Mouse (Mus musculus) right cerebral cortex, postnatal 14 days (tissue): ENCODE results near the gene Prtn3.
"Not testable (repeated sequence)": the region's sequence is repeated elsewhere in the genome, so short reads cannot be mapped to it uniquely, and the experiment has no call there.

Source experiments
- DNase-seq: peaks from one replicate; pipeline ENCODE4 v3.0.0; 2022

The Prtn3 gene

GRCm38 (mm10) chr10:79877757-79878156 is 3.5 kb downstream of the Prtn3 start:
- DNase-seq = no peak

- no peak for DNase-seq
Measured at GRCm38 (mm10) chr10:79879527-79879926, 5.3 kb downstream of the Prtn3 start.

GRCm38 (mm10) chr10:79880721-79881120 is 6.4 kb downstream of the Prtn3 start:
- no peak for DNase-seq

- DNase-seq = no peak
Measured at GRCm38 (mm10) chr10:79881981-79882380, 7.7 kb downstream of the Prtn3 start.

GRCm38 (mm10) chr10:79883297-79884084 is 9.2 kb downstream of the Prtn3 start:
- peak; percentile 85 for DNase-seq

DNA sequence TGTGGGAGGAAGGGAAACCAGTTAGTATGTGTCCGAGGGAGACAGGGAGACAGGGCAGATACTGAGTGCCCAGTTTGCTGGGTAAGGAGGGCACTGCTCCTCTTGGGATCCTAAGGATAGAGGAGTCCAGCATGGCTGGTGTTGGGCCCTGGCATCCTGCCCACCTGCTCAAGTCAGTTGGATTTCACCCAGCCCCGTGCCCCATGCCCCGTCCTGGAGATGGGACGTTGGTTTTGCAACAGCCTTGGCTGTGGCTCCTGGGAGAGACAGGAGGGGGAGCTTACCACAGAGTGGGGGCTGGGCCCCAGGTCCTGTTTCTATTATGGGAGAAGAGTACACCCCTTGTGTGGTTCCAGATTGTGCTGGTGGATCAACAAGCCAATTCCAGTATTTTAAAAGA is 10.2 kb downstream of the Prtn3 start:
- DNase-seq = no peak

DNA sequence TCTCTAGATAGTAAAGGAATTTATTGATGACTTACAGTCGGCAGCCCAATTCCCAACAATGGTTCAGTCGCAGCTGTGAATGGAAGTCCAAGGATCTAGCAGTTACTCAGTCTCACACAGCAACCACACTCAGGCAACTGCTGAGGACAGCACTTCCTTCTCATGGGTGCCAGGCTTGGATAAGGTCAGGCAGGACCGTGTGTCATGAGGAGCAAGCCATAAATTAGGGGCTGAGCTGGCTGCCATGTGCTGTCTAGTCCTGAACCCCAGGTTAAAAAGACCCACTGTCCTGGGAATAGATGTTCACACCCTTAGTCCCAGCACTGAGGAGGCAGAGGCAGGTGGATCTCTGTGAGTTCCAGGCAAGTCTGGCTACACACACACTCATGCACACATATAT is 10.7 kb downstream of the Prtn3 start:
- not testable (repeated sequence) for DNase-seq

GRCm38 (mm10) chr10:79886054-79886453 is 11.8 kb downstream of the Prtn3 start, which contains the start of gene Elane:
Gene Elane (plus strand): TSS chr10:79886247.
- no peak for DNase-seq

DNA sequence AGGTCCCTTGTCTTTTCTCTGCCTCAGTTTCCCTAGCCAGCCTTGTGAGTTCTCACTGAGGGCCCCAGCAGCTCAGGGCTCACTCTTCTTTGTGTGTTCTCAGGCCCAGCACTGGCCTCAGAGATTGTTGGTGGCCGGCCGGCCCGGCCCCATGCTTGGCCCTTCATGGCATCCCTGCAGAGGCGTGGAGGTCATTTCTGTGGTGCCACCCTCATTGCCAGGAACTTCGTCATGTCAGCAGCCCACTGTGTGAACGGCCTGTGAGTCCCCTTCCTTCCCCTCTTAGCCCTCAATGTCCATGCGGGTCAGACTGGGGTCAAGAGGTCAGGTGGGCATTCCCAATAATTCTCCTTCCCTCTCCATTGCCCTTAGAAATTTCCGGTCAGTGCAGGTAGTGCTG is 12.3 kb downstream of the Prtn3 start:
- no peak for DNase-seq

DNA sequence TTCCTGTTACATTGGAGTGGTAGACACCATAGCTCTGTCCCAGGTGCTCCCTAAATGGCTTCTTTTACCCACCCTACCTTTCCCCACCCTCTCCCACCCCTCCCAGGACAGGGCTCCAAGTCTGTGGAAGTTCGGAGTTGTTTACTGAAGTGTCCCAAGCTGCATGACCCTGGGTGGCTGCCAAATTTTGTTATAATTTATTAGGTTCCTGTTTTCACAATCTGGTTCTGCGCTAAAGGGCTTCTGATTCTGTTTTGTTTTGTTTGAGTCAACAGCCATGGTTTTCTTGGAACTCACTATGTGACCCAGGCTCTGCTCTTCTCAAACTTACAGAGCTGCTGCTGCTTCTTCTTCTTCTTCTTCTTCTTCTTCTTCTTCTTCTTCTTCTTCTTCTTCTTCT is 15.1 kb downstream of the Prtn3 start:
- no peak for DNase-seq

DNA sequence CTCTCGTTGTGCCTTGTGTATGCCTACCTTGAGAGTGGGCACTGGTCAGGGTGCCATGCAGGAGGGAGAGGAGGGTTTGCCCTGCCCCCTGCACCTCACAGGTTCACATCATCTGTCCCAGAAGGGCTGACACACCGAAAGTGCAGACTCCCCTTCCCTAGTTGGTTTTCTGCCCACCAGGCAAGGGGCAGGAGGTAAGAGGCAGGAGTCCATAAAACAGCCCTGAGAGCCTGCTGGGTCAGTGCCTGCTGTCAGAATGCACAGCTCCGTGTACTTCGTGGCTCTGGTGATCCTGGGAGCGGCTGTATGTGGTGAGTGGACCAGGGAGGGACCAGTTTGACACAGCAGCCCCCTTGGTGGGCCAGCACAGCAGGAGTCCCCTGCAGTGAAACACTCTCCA is 16.4 kb downstream of the Prtn3 start, which contains the start of gene Cfd:
TSS of gene Cfd (plus strand) at position 184 of the 400 bp plus-strand sequence.
- DNase-seq = no peak

GRCm38 (mm10) chr10:79892451-79893118 is 18.3 kb downstream of the Prtn3 start:
- peak; percentile 74 for DNase-seq

GRCm38 (mm10) chr10:79896306-79896705 is 22.0 kb downstream of the Prtn3 start:
- DNase-seq = no peak

GRCm38 (mm10) chr10:79896814-79897213 is 22.5 kb downstream of the Prtn3 start:
- DNase-seq = no peak

GRCm38 (mm10) chr10:79897316-79898245 is 23.3 kb downstream of the Prtn3 start:
- no peak for DNase-seq

- peak; percentile 64 for DNase-seq
Measured at GRCm38 (mm10) chr10:79900951-79901410, 26.7 kb downstream of the Prtn3 start.

- no peak for DNase-seq
Measured at GRCm38 (mm10) chr10:79906712-79907111, 32.4 kb downstream of the Prtn3 start.

DNA sequence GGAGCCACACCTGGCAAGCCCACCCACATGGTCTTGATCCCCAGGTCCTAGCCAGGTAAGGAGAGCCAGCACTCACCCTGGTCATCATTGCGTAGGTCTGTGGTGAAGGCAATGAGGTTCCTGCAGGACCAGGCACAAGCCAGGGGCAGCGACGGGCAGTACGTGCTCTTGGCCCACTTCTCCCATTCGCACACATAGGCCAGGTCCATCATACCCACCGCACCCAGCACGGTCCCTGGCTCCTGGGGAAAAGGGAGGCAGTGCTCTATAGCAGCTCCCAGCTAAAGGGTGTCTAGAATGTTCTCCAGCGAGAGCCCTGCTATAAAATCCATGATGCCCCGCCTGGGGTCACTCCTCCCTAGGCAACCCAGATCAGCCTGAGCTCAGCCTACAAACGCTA is 33.1 kb downstream of the Prtn3 start:
- no peak for DNase-seq

DNA sequence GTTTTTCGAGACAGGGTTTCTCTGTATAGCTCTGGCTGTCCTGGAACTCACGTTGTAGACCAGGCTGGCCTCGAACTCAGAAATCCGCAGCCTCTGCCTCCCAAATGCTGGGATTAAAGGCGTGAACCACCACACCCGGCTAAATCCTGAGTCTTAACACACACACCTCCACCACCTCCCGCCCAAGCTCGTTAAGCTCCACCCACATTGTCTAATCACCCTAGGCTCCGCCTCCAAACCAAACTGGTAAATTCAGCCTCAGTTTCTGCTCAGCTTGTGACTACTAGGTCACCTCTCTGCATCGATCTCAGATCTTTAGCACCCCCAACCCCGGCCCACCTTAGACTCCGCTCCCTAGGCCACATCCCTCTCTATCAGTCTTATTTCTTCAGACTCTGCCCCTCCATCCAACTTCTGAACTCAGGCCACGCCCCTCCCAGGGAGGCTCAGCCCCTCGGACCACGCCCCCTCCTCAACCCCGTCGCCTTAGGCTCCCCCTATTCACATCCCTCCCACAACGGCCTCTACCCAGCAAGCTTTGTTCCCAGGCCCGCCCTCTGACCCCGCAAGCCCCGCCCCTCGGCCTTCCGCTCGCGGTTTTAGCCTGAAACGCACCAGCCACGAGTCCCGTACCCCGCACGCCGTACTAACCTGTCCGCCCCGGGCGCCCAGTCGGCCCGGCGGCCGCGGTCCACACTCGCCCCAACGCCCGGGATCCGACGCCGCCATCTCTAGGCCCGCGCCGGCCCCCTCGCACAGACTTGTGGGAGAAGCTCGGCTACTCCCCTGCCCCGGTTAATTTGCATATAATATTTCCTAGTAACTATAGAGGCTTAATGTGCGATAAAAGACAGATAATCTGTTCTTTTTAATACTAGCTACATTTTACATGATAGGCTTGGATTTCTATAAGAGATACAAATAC is 34.2 kb downstream of the Prtn3 start, which contains the start of gene Med16:
TSS of gene Med16 (minus strand) at position 757 of the 925 bp plus-strand sequence.
- peak; percentile 90 for DNase-seq

DNA sequence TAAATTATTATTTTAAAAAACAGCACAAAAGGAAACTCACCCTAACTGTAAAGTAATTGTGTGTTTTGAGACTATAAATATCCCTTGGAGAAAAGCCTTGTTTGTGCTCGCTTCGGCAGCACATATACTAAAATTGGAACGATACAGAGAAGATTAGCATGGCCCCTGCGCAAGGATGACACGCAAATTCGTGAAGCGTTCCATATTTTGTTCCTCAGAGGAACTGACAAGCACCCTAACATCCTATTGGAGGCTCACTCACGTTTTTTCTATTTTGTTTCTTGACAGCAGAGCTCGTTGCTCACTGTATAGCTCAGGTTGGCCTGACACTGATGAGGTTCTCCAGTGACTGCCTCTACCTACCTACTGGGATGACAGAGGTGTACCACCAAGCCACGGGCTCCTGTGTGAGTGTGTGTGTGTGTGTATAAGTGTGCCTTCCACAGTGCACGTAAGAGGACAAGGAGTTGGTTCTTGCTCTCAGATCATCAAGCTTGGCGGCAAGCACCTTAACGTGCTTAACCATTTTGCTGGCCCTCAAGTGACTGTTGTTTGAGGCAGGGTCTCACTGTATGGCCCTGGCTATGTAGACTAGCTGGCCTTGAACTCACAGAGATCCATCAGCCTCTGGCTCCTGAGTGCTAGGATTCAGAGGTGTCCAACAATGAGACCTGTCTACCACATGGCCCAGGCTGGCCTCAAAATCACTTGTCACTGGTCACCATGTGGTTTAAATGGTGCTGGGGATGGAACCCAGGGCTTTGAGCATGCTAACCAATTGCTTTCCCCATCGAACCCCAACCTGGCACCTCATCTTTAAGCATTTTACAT is 35.0 kb downstream of the Prtn3 start:
- DNase-seq = no peak

DNA sequence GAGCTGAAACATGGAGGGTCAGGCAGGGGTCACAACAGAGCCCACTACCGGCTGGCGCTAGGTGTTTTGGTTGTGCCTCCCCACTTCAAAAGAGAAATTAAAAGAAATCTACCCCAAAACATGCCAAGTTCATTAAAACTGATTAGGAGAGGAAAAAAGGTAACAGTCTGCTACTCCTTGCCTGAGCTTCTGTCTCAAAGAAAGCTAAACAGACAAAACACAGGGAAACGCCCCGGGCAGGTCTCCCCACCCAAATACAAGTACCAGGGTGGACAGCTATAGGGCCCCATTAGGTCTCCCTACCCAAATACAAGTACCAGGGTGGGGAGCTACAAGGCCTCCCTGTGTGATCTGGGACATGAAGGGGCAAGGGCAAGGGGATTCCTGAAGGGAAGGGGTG is 36.3 kb downstream of the Prtn3 start, which contains the start of gene Gm26602:
TSS of gene Gm26602 (plus strand) at position 301 of the 400 bp plus-strand sequence.
- no peak for DNase-seq
